Mouse (Mus musculus) forebrain, postnatal 0 days (tissue): Measurements from ENCODE around the gene Cdkal1. TPM values are rescaled to one million over a fixed set of nuclear protein-coding genes. Genes with fewer than 3 reads are reported as not detected.

ENCODE experiments used
- ATAC-seq: fragments of 200-750 bp; cut with Nextera tagmentation; 2 replicates; pipeline ENCODE4 v1.8.0; 2017; ENCODE audit warnings: mild to moderate bottlenecking, moderate library complexity
- DNase-seq: peaks from one replicate; pipeline ENCODE4 v3.0.0-alpha.2; 2015
- H3K27ac ChIP-seq: fragments of 300-500 bp; sonication (generic); 2 replicates; pipeline ENCODE4 v1.5.1; 2014; ENCODE audit warnings: low read depth, mild to moderate bottlenecking, antibody characterized with exemption, low read length, moderate library complexity, mixed read lengths
- H3K27me3 ChIP-seq: fragments of 300-500 bp; sonication (generic); 2 replicates; pipeline ENCODE4 v1.6.1; 2014; ENCODE audit warnings: mild to moderate bottlenecking, low read length, mixed read lengths; ENCODE audit not compliant: insufficient read depth
- H3K36me3 ChIP-seq: fragments of 300-500 bp; sonication (generic); 2 replicates; pipeline ENCODE4 v1.6.1; 2014; ENCODE audit warnings: mild to moderate bottlenecking, moderate library complexity; ENCODE audit not compliant: insufficient read depth
- H3K4me1 ChIP-seq: fragments of 300-500 bp; sonication (generic); 2 replicates; pipeline ENCODE4 v1.6.1; 2014; ENCODE audit warnings: antibody characterized with exemption; ENCODE audit not compliant: insufficient read depth
- H3K4me2 ChIP-seq: fragments of 300-500 bp; sonication (generic); 2 replicates; pipeline ENCODE4 v1.6.1; 2014; ENCODE audit warnings: low read depth, mild to moderate bottlenecking, moderate library complexity
- H3K4me3 ChIP-seq: fragments of 300-500 bp; sonication (generic); 2 replicates; pipeline ENCODE4 v1.5.1; 2014; ENCODE audit warnings: low read depth, low read length, mixed read lengths
- H3K9ac ChIP-seq: fragments of 300-500 bp; sonication (generic); 2 replicates; pipeline ENCODE4 v1.6.1; 2014; ENCODE audit warnings: mild to moderate bottlenecking
- H3K9me3 ChIP-seq: fragments of 300-500 bp; sonication (generic); 2 replicates; pipeline ENCODE4 v1.6.1; 2016; ENCODE audit warnings: low read length
- CTCF ChIP-seq: sonication (generic); IDR thresholded peaks from 2 replicates; pipeline ENCODE4 v1.5.1; 2016; ENCODE audit warnings: antibody characterized with exemption, control low read depth, low read depth
- WGBS: fragments of 180-500 bp; shearing (Covaris S2); extraction: QIAGEN DNeasy Blood & Tissue Kit; methylation state at CpG from one replicate; pipeline ENCODE4 v1.1.7; 2014; 5-methylcytosine and 5-hydroxymethylcytosine counted together
- polyA plus RNA-seq: library from polyadenylated mRNA; unstranded; fragments of >200 nt; fragmentation: Nextera tagmentation; extraction: Ambion mirVana; gene quantifications from 2 replicates; pipeline ENCODE4 v1.2.1, GENCODE M21; 2015
- total RNA-seq: library from RNA; depleted of rRNA; stranded (reverse); fragments of >200 nt; gene quantifications from 2 replicates; pipeline ENCODE4 v1.2.3, GENCODE M21; 2014

Cdkal1 gene
- total and polyA plus RNA-seq, 2 experiments from 2014 or later, result 16.7 to 18.3 TPM

DNA sequence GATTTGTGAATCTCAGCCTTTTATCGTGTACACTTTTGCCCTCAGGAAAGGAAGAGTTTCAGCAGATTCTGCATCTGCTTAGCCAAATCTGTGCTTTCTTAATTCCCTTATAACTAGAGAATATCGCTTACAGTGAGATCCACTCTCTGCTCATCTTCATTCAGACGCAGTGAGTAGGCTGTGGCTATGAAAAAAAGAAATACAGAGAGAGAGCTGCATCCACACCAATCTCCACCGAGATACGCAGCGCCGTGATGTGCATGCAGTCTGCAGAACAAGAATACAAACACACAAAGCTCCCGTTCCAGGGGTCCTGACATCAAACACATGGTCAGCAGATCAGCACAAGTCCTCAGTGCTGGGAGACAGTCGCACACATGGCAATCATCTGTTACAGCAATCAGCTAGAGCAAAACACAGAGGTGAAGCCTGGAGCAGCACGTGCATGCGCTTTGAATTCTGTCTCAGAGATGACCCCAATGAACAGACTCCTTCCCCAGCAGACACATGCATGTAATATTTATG, 199.6 kb downstream of the Cdkal1 start:
- Histone ChIP-seq H3K27ac (no peak overlapping the region), H3K9ac (no peak overlapping the region), H3K27me3 (no peaks in the 10 kb centered on the region), H3K9me3 (no peaks in the 10 kb centered on the region), H3K4me1 (no peaks in the 10 kb centered on the region), H3K4me3 (no peak overlapping the region), H3K4me2 (no peak overlapping the region), H3K36me3 (no peaks in the 10 kb centered on the region)
- 82% methylated on average over 11 of the region's 11 CpGs for whole genome bisulfite sequencing
- ATAC-seq (no peak), DNase-seq (no peak)
- TF ChIP-seq CTCF, result no peak

DNA sequence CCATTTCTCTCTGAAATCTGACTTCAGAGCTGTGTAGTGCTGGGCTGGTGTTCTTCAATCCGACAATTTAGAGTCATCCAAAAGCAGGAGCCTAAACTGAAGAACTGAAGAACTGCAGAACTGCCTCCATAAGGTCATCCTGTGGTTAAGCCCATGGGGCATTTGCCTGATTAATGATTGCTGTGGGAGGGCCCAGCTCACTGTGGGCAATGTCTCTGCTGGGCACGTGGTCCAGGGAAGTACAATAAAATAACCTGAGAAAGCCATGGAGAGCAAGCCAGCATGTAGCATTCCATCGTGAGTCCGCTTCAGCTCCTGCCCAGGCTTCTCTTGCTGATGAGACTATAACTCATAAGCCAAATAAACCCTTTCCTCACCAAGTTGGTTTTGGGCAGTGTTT, 202.1 kb downstream of the Cdkal1 start:
- Histone ChIP-seq H3K36me3 (no peaks in the 10 kb centered on the region), H3K4me1 (no peaks in the 10 kb centered on the region), H3K27ac (no peak overlapping the region), H3K27me3 (no peaks in the 10 kb centered on the region), H3K9me3 (no peaks in the 10 kb centered on the region), H3K4me2 (no peak overlapping the region), H3K9ac (no peak overlapping the region), H3K4me3 (no peak overlapping the region)
- DNase-seq (no peak), ATAC-seq (no peak)
- TF ChIP-seq CTCF, result no peak
- WGBS, result 83% methylated on average over 4 of the region's 4 CpGs

DNA sequence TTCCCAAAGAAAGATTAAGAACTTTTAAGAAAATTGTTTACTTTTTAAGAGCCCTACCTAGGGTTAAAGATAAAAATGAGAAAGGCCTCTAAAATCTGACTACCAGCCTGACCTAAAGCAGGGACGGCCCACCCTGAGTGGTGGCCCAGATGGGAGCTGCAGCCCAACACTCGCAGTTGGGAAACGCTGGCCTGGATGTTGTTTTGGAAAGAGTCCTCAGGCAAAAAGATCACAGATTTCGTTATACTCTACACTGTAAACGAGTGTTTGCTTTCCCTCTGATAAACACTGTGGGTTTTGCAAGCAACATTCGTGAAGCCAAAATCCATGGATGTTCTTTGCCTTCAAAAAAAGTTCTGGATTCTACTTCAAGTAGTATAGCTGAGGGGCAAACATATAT, 202.7 kb downstream of the Cdkal1 start:
- ATAC-seq (no peak), DNase-seq (no peak)
- Histone ChIP-seq H3K9ac (no peak overlapping the region), H3K9me3 (no peaks in the 10 kb centered on the region), H3K4me1 (no peaks in the 10 kb centered on the region), H3K4me3 (no peak overlapping the region), H3K4me2 (no peak overlapping the region), H3K27ac (no peak overlapping the region), H3K27me3 (no peaks in the 10 kb centered on the region), H3K36me3 (no peaks in the 10 kb centered on the region)
- 79% methylated on average over 6 of the region's 6 CpGs for WGBS
- TF ChIP-seq CTCF, result no peak

DNA sequence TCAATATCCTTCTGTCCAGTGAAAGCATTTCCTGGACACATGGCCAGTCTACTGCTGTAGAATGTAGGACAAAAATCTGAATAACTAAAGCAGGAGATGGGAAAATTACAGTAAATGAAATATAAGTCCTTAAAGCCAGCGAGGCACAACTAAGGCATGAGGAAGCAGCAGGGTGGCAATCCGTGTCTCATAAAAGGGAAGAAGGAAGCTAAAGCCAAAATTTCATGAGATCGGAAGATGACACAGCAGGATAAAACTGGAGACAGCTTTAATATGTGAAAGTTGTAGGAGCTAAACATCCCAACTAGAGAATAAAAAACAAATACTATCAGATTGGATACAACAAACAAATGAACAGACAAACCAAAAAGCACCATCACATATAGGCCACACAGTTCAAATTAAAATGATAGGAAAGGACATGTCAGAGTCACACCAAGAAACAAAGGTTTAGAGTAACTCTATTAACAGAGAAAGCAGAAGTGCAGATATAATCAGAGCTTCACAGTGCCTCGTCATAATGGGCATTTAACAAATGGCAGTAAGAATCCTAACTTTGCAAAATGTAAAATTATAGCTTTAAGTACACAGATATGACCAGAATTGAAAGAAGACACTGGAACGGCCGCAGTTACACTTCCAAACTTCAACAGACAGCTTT, 204.8 kb downstream of the Cdkal1 start:
- Histone ChIP-seq H3K27ac (no peak overlapping the region), H3K27me3 (no peaks in the 10 kb centered on the region), H3K36me3 (no peaks in the 10 kb centered on the region), H3K9me3 (no peaks in the 10 kb centered on the region), H3K4me3 (no peak overlapping the region), H3K9ac (no peak overlapping the region), H3K4me1 (no peaks in the 10 kb centered on the region), H3K4me2 (no peak overlapping the region)
- TF ChIP-seq CTCF, result no peak
- no peak for DNase-seq
- ATAC-seq, result no peak
- 84% methylated on average over 6 of the region's 6 CpGs for WGBS

DNA sequence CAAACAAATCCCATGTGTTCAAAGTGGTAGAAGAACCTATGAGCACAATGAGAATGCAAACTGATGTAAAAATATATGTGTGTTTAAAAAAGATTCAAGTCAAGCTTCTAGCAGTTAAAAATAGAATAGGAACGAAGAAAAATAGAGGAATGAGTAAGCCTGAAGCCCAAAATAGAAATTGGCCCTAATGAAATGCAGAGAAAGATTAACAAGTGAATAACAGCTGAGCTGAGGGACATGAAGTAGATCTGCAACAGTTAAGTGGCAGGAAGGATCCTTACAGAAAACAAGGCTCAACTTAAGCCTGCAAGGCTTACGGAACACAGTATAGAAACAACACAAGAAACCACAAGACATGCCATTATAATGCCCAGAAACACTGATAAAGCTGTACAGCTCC, 205.9 kb downstream of the Cdkal1 start:
- no peak overlapping the region for H3K27ac ChIP-seq
- no peaks in the 10 kb centered on the region for H3K36me3 ChIP-seq
- DNase-seq, result no peak
- ATAC-seq, result no peak
- H3K27me3 ChIP-seq, result no peaks in the 10 kb centered on the region
- H3K9me3 ChIP-seq, result no peaks in the 10 kb centered on the region
- no peaks in the 10 kb centered on the region for H3K4me1 ChIP-seq
- TF ChIP-seq CTCF, result no peak
- H3K9ac ChIP-seq, result no peak overlapping the region
- WGBS, result 57% methylated on average over 2 of the region's 2 CpGs
- no peak overlapping the region for H3K4me2 ChIP-seq
- H3K4me3 ChIP-seq, result no peak overlapping the region

DNA sequence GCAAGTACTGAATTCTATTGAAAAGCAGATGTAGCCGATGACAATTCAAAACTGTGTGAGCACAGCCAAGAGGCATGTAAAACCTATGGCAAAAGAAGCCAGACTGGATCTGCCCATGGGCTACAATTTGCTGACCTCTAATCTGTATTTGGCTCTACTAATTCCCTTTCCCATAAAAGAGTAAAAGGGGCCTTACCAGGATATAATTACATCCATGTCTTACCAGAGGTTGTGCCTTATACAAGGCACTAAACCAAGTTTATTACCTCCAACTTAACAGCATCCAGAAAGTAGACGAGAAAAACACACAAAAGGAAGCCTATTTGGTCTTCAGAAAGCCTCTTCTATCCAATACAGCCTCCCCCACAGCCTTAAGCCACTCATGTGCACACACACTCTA, 213.2 kb downstream of the Cdkal1 start:
- WGBS, result 83% methylated on average over 2 of the region's 2 CpGs
- no peak overlapping the region for H3K27ac ChIP-seq
- TF ChIP-seq CTCF, result no peak

DNA sequence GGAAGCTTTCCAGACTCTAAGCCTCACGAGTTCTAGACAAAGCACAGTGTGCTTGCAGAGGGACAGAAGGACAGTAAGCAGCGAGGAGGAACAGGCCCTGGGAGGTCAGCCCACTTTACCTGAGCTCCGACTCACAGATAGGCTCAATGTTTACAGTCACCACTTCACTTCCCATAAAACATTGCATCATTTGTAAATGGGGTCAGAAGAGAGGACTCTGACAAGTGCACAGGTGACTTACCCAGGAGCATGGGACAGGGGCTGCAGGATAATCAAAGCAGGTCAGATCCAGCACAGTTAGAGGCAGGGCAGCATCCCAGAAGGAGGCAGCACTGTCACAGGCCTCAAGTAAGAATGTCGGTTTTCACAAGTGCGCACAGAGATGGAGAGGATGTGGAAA, 214.3 kb downstream of the Cdkal1 start:
- ATAC-seq (no peak), DNase-seq (no peak)
- 76% methylated on average over 5 of the region's 5 CpGs for WGBS
- H3K4me1 ChIP-seq, result no peaks in the 10 kb centered on the region
- H3K36me3 ChIP-seq, result no peaks in the 10 kb centered on the region
- H3K9ac ChIP-seq, result no peak overlapping the region
- H3K27ac ChIP-seq, result no peak overlapping the region
- no peak for TF ChIP-seq CTCF
- no peak overlapping the region for H3K4me3 ChIP-seq
- no peaks in the 10 kb centered on the region for H3K27me3 ChIP-seq
- no peak overlapping the region for H3K4me2 ChIP-seq
- H3K9me3 ChIP-seq, result no peaks in the 10 kb centered on the region

More for the DNA sequence above, 213.2 kb downstream of the Cdkal1 start:
- Histone ChIP-seq H3K27me3 (no peaks in the 10 kb centered on the region), H3K4me3 (no peak overlapping the region), H3K36me3 (no peaks in the 10 kb centered on the region), H3K4me2 (no peak overlapping the region), H3K9ac (no peak overlapping the region), H3K9me3 (no peaks in the 10 kb centered on the region), H3K4me1 (no peaks in the 10 kb centered on the region)
- DNase-seq (no peak), ATAC-seq (no peak)
